Mouse (Mus musculus) left cerebral cortex, postnatal 14 days (tissue): Measurements from ENCODE around the gene Abhd18. TPM values are rescaled to one million over a fixed set of nuclear protein-coding genes. Genes with fewer than 3 reads are reported as not detected.

Source experiments
- DNase-seq, 2 experiments: peaks; one replicate each; pipeline ENCODE4 v3.0.0; 2021 to 2022; ENCODE audit warnings: low spot score in 2 of 2, mixed read lengths in 1 of 2
- intact Hi-C: fragments of 180-260 bp; cut with DNase I; formaldehyde crosslinking; loops from one replicate; pipeline ENCODE4 v1.15.1; 2025
- total RNA-seq, 2 experiments: library from RNA; stranded (reverse); gene quantifications; 2 replicates each; pipeline ENCODE4 v1.2.3; 2021

Gene Abhd18
- total RNA-seq, 2 experiments from 2014 or later: 11.3 to 14.8 TPM

GRCm38 (mm10) chr3:40939019-40939418, 92.2 kb downstream of the Abhd18 start:
- intact Hi-C loops: no loop called here
- no peak for DNase-seq

GRCm38 (mm10) chr3:40949170-40949902, 102.6 kb downstream of the Abhd18 start, which contains the start of gene Larp1b:
Larp1b (plus strand) TSS chr3:40949828.
- intact Hi-C loops: no loop called here
- peak; percentile 96 to 98 for DNase-seq

- intact Hi-C loops: loop anchor here (5.0 kb wide), 1 partner anchor 132 kb away; the partner anchor contains the start of gene Pgrmc2
- peak in 1 of 2 experiments; percentile 45 for DNase-seq
Measured at GRCm38 (mm10) chr3:40949903-40950600, 103.3 kb downstream of the Abhd18 start.

- DNase-seq: peak; percentile 14
- intact Hi-C loops: loop anchor here (5.0 kb wide), 1 partner anchor 132 kb away; the partner anchor contains the start of gene Pgrmc2
Measured at GRCm38 (mm10) chr3:40950601-40951201, 103.9 kb downstream of the Abhd18 start.

GRCm38 (mm10) chr3:40951365-40951764, 104.6 kb downstream of the Abhd18 start:
- DNase-seq: no peak
- intact Hi-C loops: loop anchor here (5.0 kb wide), 1 partner anchor 131 kb away; the partner anchor contains the start of gene Pgrmc2

GRCm38 (mm10) chr3:40952606-40953005, 105.8 kb downstream of the Abhd18 start:
- intact Hi-C loops: loop anchor here (5.0 kb wide), 1 partner anchor 130 kb away; the partner anchor contains the start of gene Pgrmc2

GRCm38 (mm10) chr3:40954792-40955191, 108.0 kb downstream of the Abhd18 start:
- intact Hi-C loops: loop anchor here (5.0 kb wide), 1 partner anchor 128 kb away; the partner anchor contains the start of gene Pgrmc2

More at GRCm38 (mm10) chr3:40952606-40953005, 105.8 kb downstream of the Abhd18 start:
- DNase-seq: no peak

GRCm38 (mm10) chr3:40958831-40959230, 112.1 kb downstream of the Abhd18 start:
- no peak for DNase-seq
- intact Hi-C loops: no loop called here

More at GRCm38 (mm10) chr3:40954792-40955191, 108.0 kb downstream of the Abhd18 start:
- DNase-seq: no peak

- intact Hi-C loops: no loop called here
- no peak for DNase-seq
Measured at GRCm38 (mm10) chr3:40980758-40981157, 134.0 kb downstream of the Abhd18 start.

GRCm38 (mm10) chr3:40987539-40987938, 140.8 kb downstream of the Abhd18 start:
- intact Hi-C loops: no loop called here
- no peak for DNase-seq

Other genes starting within 250 kb of the Abhd18 start
- gene Slc25a31, start 138.1 kb upstream of the Abhd18 start, total RNA-seq: not detected
- 100 to 1,000 TPM; 123 to 124 TPM for gene Hspa4l, start 102.5 kb upstream of the Abhd18 start, total RNA-seq
- 1 to 10 TPM; 3.1 to 4.5 TPM for gene Plk4, start 47.0 kb upstream of the Abhd18 start, total RNA-seq
- 10 to 100 TPM; 18.3 to 19.5 TPM for gene Mfsd8, start 84 bp upstream of the Abhd18 start, total RNA-seq
- gene 1700034I23Rik, start 55.6 kb downstream of the Abhd18 start, total RNA-seq: under 1 TPM in 1 of 2 experiments, not detected in 1; 0.15 TPM
- gene Larp1b, start 102.9 kb downstream of the Abhd18 start, total RNA-seq: 10 to 100 TPM; 21.6 to 21.9 TPM
- 10 to 100 TPM; 45.9 to 46.6 TPM for gene Pgrmc2, start 236.1 kb downstream of the Abhd18 start, total RNA-seq